ENCODE assay signal across 21 mouse cellular contexts in genomic region chr14:35092646-35093045, GRCm38 (mm10).
DNase-seq lines count a peak whose midpoint lies in the region; ATAC-seq and TF ChIP-seq lines count a peak whose summit lies in the region.
"Had no signal": no experiment of that assay in that cellular context is flagged by ENCODE, and none has a peak within 500 bp of the region (broad histone marks: within the 10 kb centered on the region; RNA-seq: fewer than 3 reads in every experiment).

No protein-coding gene starts in this region.

- no peak overlapping the region for H3K4me3 ChIP-seq in embryonic facial prominence, embryonic 14.5 days (ENCODE audit: low read depth, low read length)
- no peak overlapping the region for H3K4me3 ChIP-seq in embryonic facial prominence, embryonic 10.5 days
- no peak overlapping the region for H3K4me3 ChIP-seq in limb, embryonic 14.5 days (replicated peaks; ENCODE audit: low read length)
- no peak overlapping the region for H3K4me3 ChIP-seq in limb, embryonic 10.5 days

- ATAC-seq in embryonic facial prominence, embryonic 14.5 days (ENCODE audit: low read depth) = no peak
- ATAC-seq in limb, embryonic 14.5 days (ENCODE audit: low FRiP score, low read depth) = peak; percentile 13; the same call in 1 of the 2 replicates
- ATAC-seq: activated CD4-positive, CD25-positive, alpha-beta regulatory T cell, adult 4 months; CD4-positive, CD25-positive, alpha-beta regulatory T cell, adult 4 months; Patski had no signal

- no peak overlapping the region for H3K4me2 ChIP-seq in embryonic facial prominence, embryonic 14.5 days (ENCODE audit: low read depth, low read length)
- H3K4me2 ChIP-seq in limb, embryonic 14.5 days (replicated peaks; ENCODE audit: low read depth, low read length, severe bottlenecking) = no peak overlapping the region

- DNase-seq in embryonic facial prominence, embryonic 14.5 days (ENCODE audit: low spot score) = peak; percentile 39
- DNase-seq in embryonic facial prominence, embryonic 10.5 days (ENCODE audit: low spot score) = no peak
- DNase-seq in heart, adult 11 months = peak; percentile 72
- DNase-seq in heart, adult 9 months (ENCODE audit: low spot score in 2 of 2) = no peak
- DNase-seq in limb, embryonic 14.5 days (ENCODE audit: low spot score) = no peak
- DNase-seq in limb, embryonic 10.5 days (ENCODE audit: low spot score) = no peak
- DNase-seq in testis, postnatal 10 days (ENCODE audit: low spot score) = peak; percentile 31
- no peak for DNase-seq in testis, postnatal 14 days (ENCODE audit: low spot score)
- DNase-seq: adrenal gland, adult 2 months; adrenal gland, adult 8-10 months; adrenal gland, postnatal 10 days; adrenal gland, postnatal 14 days; adrenal gland, postnatal 25 days; adrenal gland, postnatal 36 days; B cell, adult 2 months; cerebellum, adult 11 months; cerebellum, adult 11-12 months had no signal

- no peak overlapping the region for H3K9ac ChIP-seq in embryonic facial prominence, embryonic 14.5 days (ENCODE audit: low read depth, low read length)
- H3K9ac ChIP-seq in limb, embryonic 14.5 days (ENCODE audit: low read depth, low read length, severe bottlenecking) = no peak overlapping the region

- H3K4me1 ChIP-seq in embryonic facial prominence, embryonic 14.5 days (ENCODE audit: control insufficient read depth, insufficient read depth, low read length) = peaks cover 7% of the 10 kb centered on the region; the same call in 1 of the 2 replicates
- H3K4me1 ChIP-seq in embryonic facial prominence, embryonic 10.5 days = no peaks in the 10 kb centered on the region
- H3K4me1 ChIP-seq in limb, embryonic 14.5 days (ENCODE audit: control insufficient read depth, insufficient read depth, low read length) = 0 out of 2 replicates have a peak, but pooled peaks cover 3% of the 10 kb centered on the region
- no peaks in the 10 kb centered on the region for H3K4me1 ChIP-seq in limb, embryonic 10.5 days

- no peaks in the 10 kb centered on the region for H3K36me3 ChIP-seq in embryonic facial prominence, embryonic 14.5 days (ENCODE audit: control insufficient read depth, insufficient read depth, low read length)
- no peaks in the 10 kb centered on the region for H3K36me3 ChIP-seq in embryonic facial prominence, embryonic 10.5 days (replicated peaks)
- no peaks in the 10 kb centered on the region for H3K36me3 ChIP-seq in limb, embryonic 14.5 days (ENCODE audit: control insufficient read depth, insufficient read depth, low read length)
- H3K36me3 ChIP-seq in limb, embryonic 10.5 days = no peaks in the 10 kb centered on the region
- H3K36me3 ChIP-seq: G1E had no signal

- H3K27me3 ChIP-seq in embryonic facial prominence, embryonic 14.5 days (replicated peaks; ENCODE audit: control insufficient read depth, insufficient read depth, low read length) = no peaks in the 10 kb centered on the region
- no peaks in the 10 kb centered on the region for H3K27me3 ChIP-seq in embryonic facial prominence, embryonic 10.5 days (replicated peaks; ENCODE audit: low read depth, poor library complexity, severe bottlenecking)
- H3K27me3 ChIP-seq in limb, embryonic 14.5 days (ENCODE audit: control insufficient read depth, insufficient read depth, low read length) = no peaks in the 10 kb centered on the region
- no peaks in the 10 kb centered on the region for H3K27me3 ChIP-seq in limb, embryonic 10.5 days (ENCODE audit: low read depth, poor library complexity, severe bottlenecking)

- H3K9me3 ChIP-seq in embryonic facial prominence, embryonic 14.5 days (ENCODE audit: control insufficient read depth, low read length) = no peaks in the 10 kb centered on the region
- H3K9me3 ChIP-seq in embryonic facial prominence, embryonic 10.5 days = no peaks in the 10 kb centered on the region
- H3K9me3 ChIP-seq in limb, embryonic 14.5 days (ENCODE audit: control insufficient read depth, low read length) = no peaks in the 10 kb centered on the region
- H3K9me3 ChIP-seq in limb, embryonic 10.5 days (replicated peaks) = no peaks in the 10 kb centered on the region
- H3K9me3 ChIP-seq: G1E had no signal

- TF ChIP-seq POLR2A in limb, embryonic 14.5 days (IDR thresholded peaks at IDR 0.05; ENCODE audit: borderline replicate concordance, extremely low read depth, insufficient read depth, insufficient read length) = no peak

- H3K27ac ChIP-seq in embryonic facial prominence, embryonic 14.5 days (replicated peaks; ENCODE audit: low read depth, low read length) = no peak overlapping the region
- no peak overlapping the region for H3K27ac ChIP-seq in embryonic facial prominence, embryonic 10.5 days (replicated peaks)
- H3K27ac ChIP-seq in limb, embryonic 14.5 days (replicated peaks; ENCODE audit: low read depth, low read length) = no peak overlapping the region
- H3K27ac ChIP-seq in limb, embryonic 10.5 days = no peak overlapping the region

- WGBS in embryonic facial prominence, embryonic 14.5 days = 77% methylated on average over 4 of the region's 4 CpGs
- WGBS in embryonic facial prominence, embryonic 10.5 days = 93% methylated on average over 4 of the region's 4 CpGs
- 85% methylated on average over 4 of the region's 4 CpGs for WGBS in limb, embryonic 14.5 days
- 95% methylated on average over 4 of the region's 4 CpGs for WGBS in limb, embryonic 10.5 days

Comparison
In these comparisons a context has a peak if more than half of its experiments do, and no peak if none do; other contexts are left out.
1. DNase-seq: peak in embryonic facial prominence, embryonic 14.5 days (single experiment), heart, adult 11 months (single experiment) and testis, postnatal 10 days (single experiment); none in embryonic facial prominence, embryonic 10.5 days (single experiment), heart, adult 9 months (0 of 2), limb, embryonic 14.5 days (single experiment), limb, embryonic 10.5 days (single experiment) and testis, postnatal 14 days (single experiment).